Mouse (Mus musculus) erythroblast, adult 5-6 weeks (primary cell): ENCODE results near the gene G6pd2. TPM values are rescaled to one million over a fixed set of nuclear protein-coding genes. Genes with fewer than 3 reads are reported as not detected.

Source experiments
- ATAC-seq: replicated peaks from 2 replicates; pipeline ENCODE4 v1.8.0; 2016; ENCODE audit warnings: moderate number of reproducible peaks, mild to moderate bottlenecking, moderate TSS enrichment, inconsistent platforms; ENCODE audit not compliant: poor library complexity, low FRiP score, severe bottlenecking
- total RNA-seq, 2 experiments: library from RNA; stranded (forward) in 1 of 2; stranded (reverse) in 1 of 2; fragments of 150-400 nt in 1 of 2; fragments of 200-764, 138-1000 nt in 1 of 2; gene quantifications; 2 replicates each; pipeline versions ENCODE4 v1.2.3 to v1.2.4; 2015 to 2017; ENCODE audit warnings: low replicate concordance in 2 of 2

Gene G6pd2
- not detected in 2 replicates for total RNA-seq (2015; ENCODE audit: low replicate concordance)
- total RNA-seq (2017; ENCODE audit: low replicate concordance) = not detected in 2 replicates

- no peak for ATAC-seq
Observed at GRCm38 (mm10) chr5:61808516-61808915, at the start of gene G6pd2. Gene G6pd2, plus strand, starts transcription at chr5:61808816.

GRCm38 (mm10) chr5:61764214-61764613 is 44.4 kb upstream of the G6pd2 start:
- ATAC-seq = no peak

GRCm38 (mm10) chr5:61832935-61833551 is 24.4 kb downstream of the G6pd2 start:
- no peak for ATAC-seq

GRCm38 (mm10) chr5:61843891-61844290 is 35.3 kb downstream of the G6pd2 start:
- no peak for ATAC-seq
